Mouse (Mus musculus) limb, embryonic 12.5 days (tissue): ENCODE measurements around the gene Crybg1. TPM values are rescaled to one million over a fixed set of nuclear protein-coding genes. Genes with fewer than 3 reads are reported as not detected.

Source experiments
- ATAC-seq: fragments of 200-750 bp; cut with Nextera tagmentation; 2 replicates; pipeline ENCODE4 v1.8.0; 2017; ENCODE audit warnings: low read depth, moderate TSS enrichment; ENCODE audit not compliant: insufficient number of reproducible peaks, insufficient read depth, low FRiP score, low TSS enrichment
- H3K27ac ChIP-seq: fragments of 300-500 bp; sonication (generic); 2 replicates; pipeline ENCODE4 v1.5.1; 2016; ENCODE audit warnings: mild to moderate bottlenecking, moderate library complexity
- H3K27me3 ChIP-seq: fragments of 300-500 bp; sonication (generic); 2 replicates; pipeline ENCODE4 v1.6.1; 2016; ENCODE audit warnings: mild to moderate bottlenecking, moderate library complexity
- H3K36me3 ChIP-seq: fragments of 300-500 bp; sonication (generic); 2 replicates; pipeline ENCODE4 v1.6.1; 2016; ENCODE audit warnings: mild to moderate bottlenecking, moderate library complexity
- H3K4me1 ChIP-seq: fragments of 300-500 bp; sonication (generic); replicated peaks from 2 replicates; pipeline ENCODE4 v1.6.1; 2016
- H3K4me2 ChIP-seq: fragments of 300-500 bp; sonication (generic); 2 replicates; pipeline ENCODE4 v1.6.1; 2016; ENCODE audit warnings: mild to moderate bottlenecking, moderate library complexity
- H3K4me3 ChIP-seq: fragments of 300-500 bp; sonication (generic); replicated peaks from 2 replicates; pipeline ENCODE4 v1.5.1; 2016; ENCODE audit warnings: mild to moderate bottlenecking
- H3K9ac ChIP-seq: fragments of 300-500 bp; sonication (generic); replicated peaks from 2 replicates; pipeline ENCODE4 v1.6.1; 2016; ENCODE audit warnings: mild to moderate bottlenecking, moderate library complexity
- H3K9me3 ChIP-seq: fragments of 300-500 bp; sonication (generic); 2 replicates; pipeline ENCODE4 v1.6.1; 2016; ENCODE audit warnings: mild to moderate bottlenecking, moderate library complexity
- WGBS: fragments of 180-500 bp; shearing (Covaris S2); methylation state at CpG from one replicate; pipeline ENCODE4 v1.1.7; 2016; 5-methylcytosine and 5-hydroxymethylcytosine counted together
- polyA plus RNA-seq: library from polyadenylated mRNA; unstranded; fragments of >200 nt; fragmentation: Nextera tagmentation; extraction: Ambion mirVana; gene quantifications from 2 replicates; pipeline ENCODE4 v1.2.1, GENCODE M21; 2016

Gene Crybg1
- polyA plus RNA-seq, 1 experiment from 2014 or later = 1.2 TPM

GRCm38 (mm10) chr10:44091757-44092156 is 56.9 kb downstream of the Crybg1 start:
- no peak overlapping the region for H3K9ac ChIP-seq
- 88% methylated on average over 2 of the region's 2 CpGs for WGBS
- no peaks in the 10 kb centered on the region for H3K27me3 ChIP-seq
- no peak overlapping the region for H3K4me3 ChIP-seq
- no peak overlapping the region for H3K4me2 ChIP-seq
- H3K27ac ChIP-seq = no peak overlapping the region
- H3K36me3 ChIP-seq = no peaks in the 10 kb centered on the region
- peaks cover 20% of the 10 kb centered on the region for H3K9me3 ChIP-seq
- no peak for ATAC-seq
- no peaks in the 10 kb centered on the region for H3K4me1 ChIP-seq

GRCm38 (mm10) chr10:44080351-44080750 is 68.3 kb downstream of the Crybg1 start:
- no peak overlapping the region for H3K4me3 ChIP-seq
- H3K4me1 ChIP-seq = no peaks in the 10 kb centered on the region
- no peaks in the 10 kb centered on the region for H3K9me3 ChIP-seq
- WGBS = 68% methylated on average over 6 of the region's 6 CpGs
- ATAC-seq = no peak
- H3K27me3 ChIP-seq = no peaks in the 10 kb centered on the region
- no peak overlapping the region for H3K4me2 ChIP-seq
- no peak overlapping the region for H3K27ac ChIP-seq
- H3K36me3 ChIP-seq = no peaks in the 10 kb centered on the region
- no peak overlapping the region for H3K9ac ChIP-seq

- Histone ChIP-seq H3K4me1 (no peaks in the 10 kb centered on the region), H3K9me3 (no peaks in the 10 kb centered on the region), H3K4me3 (no peak overlapping the region), H3K4me2 (no peak overlapping the region), H3K36me3 (no peaks in the 10 kb centered on the region), H3K9ac (no peak overlapping the region), H3K27ac (no peak overlapping the region), H3K27me3 (no peaks in the 10 kb centered on the region)
- WGBS = 64% methylated on average over 6 of the region's 6 CpGs
- ATAC-seq = no peak
These were observed 69.7 kb downstream of the Crybg1 start for GRCm38 (mm10) chr10:44078799-44079521.

- ATAC-seq = no peak
- H3K4me2 ChIP-seq = no peak overlapping the region
- H3K4me3 ChIP-seq = no peak overlapping the region
- no peak overlapping the region for H3K27ac ChIP-seq
- no peaks in the 10 kb centered on the region for H3K27me3 ChIP-seq
- no peaks in the 10 kb centered on the region for H3K36me3 ChIP-seq
- no peak overlapping the region for H3K9ac ChIP-seq
- no peaks in the 10 kb centered on the region for H3K9me3 ChIP-seq
- WGBS = 4% methylated on average over 4 of the region's 4 CpGs
- no peaks in the 10 kb centered on the region for H3K4me1 ChIP-seq
These were observed 77.6 kb downstream of the Crybg1 start for GRCm38 (mm10) chr10:44071095-44071494.

- no peak overlapping the region for H3K27ac ChIP-seq
- no peak overlapping the region for H3K4me2 ChIP-seq
- H3K4me1 ChIP-seq = no peaks in the 10 kb centered on the region
- H3K36me3 ChIP-seq = no peaks in the 10 kb centered on the region
- no peak overlapping the region for H3K4me3 ChIP-seq
- ATAC-seq = no peak
- WGBS = 80% methylated on average over 7 of the region's 7 CpGs
- no peaks in the 10 kb centered on the region for H3K27me3 ChIP-seq
- H3K9me3 ChIP-seq = no peaks in the 10 kb centered on the region
- no peak overlapping the region for H3K9ac ChIP-seq
These were observed 79.5 kb downstream of the Crybg1 start for GRCm38 (mm10) chr10:44069131-44069530.

DNA sequence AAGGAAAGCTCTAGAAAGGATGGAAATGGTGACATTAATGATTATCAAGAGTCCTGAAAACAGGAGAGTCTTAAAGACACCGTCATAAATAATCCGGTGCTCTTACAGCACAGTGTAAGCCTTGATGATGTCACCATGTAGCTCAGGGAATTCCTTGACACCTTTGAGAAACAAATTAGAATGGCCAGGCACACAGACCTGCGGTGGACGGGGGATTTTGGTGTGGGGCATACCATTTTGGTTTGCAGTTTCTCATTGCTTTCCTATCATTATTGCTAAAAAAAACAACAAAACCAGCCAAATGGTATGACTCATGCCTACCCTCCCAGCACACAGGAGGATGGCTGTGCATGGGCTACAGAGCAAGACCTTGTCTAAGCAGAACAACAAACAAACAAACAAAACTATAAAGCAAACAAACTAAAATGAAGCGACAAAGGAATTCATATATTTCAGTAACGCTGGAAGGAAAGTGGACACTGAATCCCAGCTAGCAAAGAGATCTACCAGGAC is 82.7 kb downstream of the Crybg1 start:
- no peaks in the 10 kb centered on the region for H3K27me3 ChIP-seq
- H3K27ac ChIP-seq = no peak overlapping the region
- no peak overlapping the region for H3K9ac ChIP-seq
- 76% methylated on average over 6 of the region's 6 CpGs for WGBS
- H3K9me3 ChIP-seq = no peaks in the 10 kb centered on the region
- H3K4me3 ChIP-seq = no peak overlapping the region
- no peaks in the 10 kb centered on the region for H3K4me1 ChIP-seq
- no peak for ATAC-seq
- no peaks in the 10 kb centered on the region for H3K36me3 ChIP-seq
- no peak overlapping the region for H3K4me2 ChIP-seq

- H3K27ac ChIP-seq = no peak overlapping the region
- no peaks in the 10 kb centered on the region for H3K27me3 ChIP-seq
- ATAC-seq = no peak
- no peak overlapping the region for H3K4me3 ChIP-seq
- H3K4me2 ChIP-seq = no peak overlapping the region
- H3K9me3 ChIP-seq = no peaks in the 10 kb centered on the region
- no peaks in the 10 kb centered on the region for H3K4me1 ChIP-seq
- H3K36me3 ChIP-seq = no peaks in the 10 kb centered on the region
- WGBS = 92% methylated on average over 4 of the region's 4 CpGs
- H3K9ac ChIP-seq = no peak overlapping the region
These were observed 85.7 kb downstream of the Crybg1 start for GRCm38 (mm10) chr10:44062981-44063380.

DNA sequence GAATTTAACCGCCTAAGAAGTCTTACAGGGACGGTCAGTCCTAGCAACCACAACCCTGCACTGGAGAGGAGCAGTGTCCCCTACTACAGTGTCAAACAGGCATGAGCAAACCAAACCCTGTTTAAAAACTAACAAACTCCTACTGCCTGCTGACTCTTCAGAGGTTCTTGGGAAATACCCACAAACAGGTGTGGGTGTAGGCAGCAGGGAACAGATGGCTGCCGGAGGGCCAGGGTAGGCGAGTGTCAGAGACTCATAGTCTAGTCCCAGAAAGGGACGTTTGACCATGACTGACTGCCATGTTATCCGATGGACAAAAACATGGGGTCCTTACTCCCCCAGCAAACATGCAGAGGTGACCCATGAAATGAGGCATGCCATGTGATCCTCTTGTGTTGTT is 97.7 kb downstream of the Crybg1 start:
- Histone ChIP-seq H3K36me3 (no peaks in the 10 kb centered on the region), H3K27ac (no peak overlapping the region), H3K9me3 (no peaks in the 10 kb centered on the region), H3K4me3 (no peak overlapping the region), H3K9ac (no peak overlapping the region), H3K4me1 (no peaks in the 10 kb centered on the region), H3K4me2 (no peak overlapping the region), H3K27me3 (no peaks in the 10 kb centered on the region)
- no peak for ATAC-seq
- WGBS = 87% methylated on average over 6 of the region's 6 CpGs

DNA sequence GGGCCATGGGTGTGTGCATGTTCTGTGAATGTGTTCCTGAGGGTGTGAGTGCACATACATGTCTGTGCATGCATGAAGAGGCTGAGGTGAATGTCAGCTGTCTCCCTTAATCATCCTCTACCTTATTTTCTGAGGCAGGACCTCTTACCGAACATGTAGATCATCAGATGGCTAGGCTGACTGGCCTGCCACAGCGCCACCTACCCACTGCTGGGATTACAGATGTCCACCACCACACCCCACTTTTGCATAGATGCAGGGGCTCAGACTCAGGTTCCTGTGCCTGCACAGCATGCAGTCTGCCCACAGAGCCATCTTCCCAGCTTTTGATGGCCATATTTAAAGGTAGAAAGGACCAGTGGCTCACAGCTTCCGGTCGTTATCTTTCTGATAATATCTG is 103.9 kb downstream of the Crybg1 start:
- no peak for ATAC-seq
- Histone ChIP-seq H3K4me1 (no peaks in the 10 kb centered on the region), H3K27me3 (no peaks in the 10 kb centered on the region), H3K9me3 (no peaks in the 10 kb centered on the region), H3K9ac (no peak overlapping the region), H3K36me3 (no peaks in the 10 kb centered on the region), H3K4me3 (no peak overlapping the region), H3K4me2 (no peak overlapping the region), H3K27ac (no peak overlapping the region)
- WGBS = 75% methylated on average over 4 of the region's 4 CpGs

GRCm38 (mm10) chr10:44043630-44044029 is 105.0 kb downstream of the Crybg1 start:
- no peak overlapping the region for H3K27ac ChIP-seq
- H3K4me2 ChIP-seq = no peak overlapping the region
- no peak for ATAC-seq
- H3K9me3 ChIP-seq = no peaks in the 10 kb centered on the region
- H3K9ac ChIP-seq = no peak overlapping the region
- WGBS = 73% methylated on average over 7 of the region's 7 CpGs
- no peaks in the 10 kb centered on the region for H3K36me3 ChIP-seq
- H3K4me3 ChIP-seq = no peak overlapping the region
- no peaks in the 10 kb centered on the region for H3K27me3 ChIP-seq
- H3K4me1 ChIP-seq = no peaks in the 10 kb centered on the region

DNA sequence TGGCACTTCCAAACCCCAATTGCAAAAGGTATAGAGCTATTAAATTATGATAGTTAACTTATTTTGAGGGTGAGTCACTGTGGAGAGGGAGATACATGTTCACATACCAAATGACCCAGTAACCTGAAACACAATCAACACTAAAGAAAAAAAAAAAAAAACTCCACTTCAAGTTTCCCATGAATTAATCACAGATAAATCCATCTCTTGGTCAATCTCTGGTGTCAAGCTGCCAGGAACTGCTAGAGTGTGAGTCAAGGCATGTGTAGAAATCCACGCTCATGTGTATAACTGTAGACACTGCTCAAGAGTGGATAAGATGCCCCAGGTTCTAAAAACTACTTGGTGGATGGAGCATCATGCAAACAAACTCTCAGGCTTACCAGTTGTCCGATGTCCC is 109.5 kb downstream of the Crybg1 start:
- no peak overlapping the region for H3K4me2 ChIP-seq
- no peaks in the 10 kb centered on the region for H3K9me3 ChIP-seq
- H3K27me3 ChIP-seq = no peaks in the 10 kb centered on the region
- no peak overlapping the region for H3K9ac ChIP-seq
- H3K4me1 ChIP-seq = peaks cover 3% of the 10 kb centered on the region; the same call in 1 of the 2 replicates
- no peaks in the 10 kb centered on the region for H3K36me3 ChIP-seq
- no peak for ATAC-seq
- no peak overlapping the region for H3K4me3 ChIP-seq
- 89% methylated on average over 2 of the region's 2 CpGs for WGBS
- no peak overlapping the region for H3K27ac ChIP-seq
